Comparison of ENCODE assay signal across 8 mouse cellular contexts in genomic region chr6:149311044-149311443, GRCm38 (mm10). TPM values are rescaled to one million over a fixed set of nuclear protein-coding genes. Genes with fewer than 3 reads are reported as not detected.
A peak's percentile ranks its signal among the peaks of the same experiment; 100 is the strongest.
DNase-seq lines count a peak whose midpoint lies in the region; ATAC-seq and TF ChIP-seq lines count a peak whose summit lies in the region.

No protein-coding gene starts in this region.

- H3K27ac ChIP-seq in kidney, adult 2 months (ENCODE audit: insufficient read depth, low read depth, low read length): peak overlapping the region; percentile 45; the same call in 1 of the 2 replicates
- H3K27ac ChIP-seq in hindbrain, embryonic 15.5 days (replicated peaks): no peak overlapping the region
- no peak overlapping the region for H3K27ac ChIP-seq in midbrain, embryonic 12.5 days (replicated peaks)

- no peak overlapping the region for H3K9ac ChIP-seq in hindbrain, embryonic 15.5 days
- H3K9ac ChIP-seq in midbrain, embryonic 12.5 days (replicated peaks): no peak overlapping the region

- peak overlapping the region; percentile 28; the same call in 1 of the 2 replicates for H3K4me3 ChIP-seq in kidney, adult 2 months (ENCODE audit: insufficient read depth, low read depth, low read length)
- H3K4me3 ChIP-seq in hindbrain, embryonic 15.5 days: peak overlapping the region; percentile 79; the same call in 1 of the 2 replicates
- H3K4me3 ChIP-seq in midbrain, embryonic 12.5 days: no peak overlapping the region; the same call in 1 of the 2 replicates

- peaks cover 9% of the 10 kb centered on the region for H3K4me1 ChIP-seq in kidney, adult 2 months (ENCODE audit: control insufficient read depth, insufficient read depth, low read length)
- peaks cover 21% of the 10 kb centered on the region for H3K4me1 ChIP-seq in hindbrain, embryonic 15.5 days (replicated peaks)
- peaks cover 11% of the 10 kb centered on the region for H3K4me1 ChIP-seq in midbrain, embryonic 12.5 days

- DNase-seq in kidney, adult 2 months: no peak
- DNase-seq in kidney, postnatal 10 days: no peak
- peak; percentile 63 for DNase-seq in c-Kit-negative CD71-positive TER-119-positive erythroid progenitor cells, embryonic 14.5 days (ENCODE audit: low read depth, low spot score)
- no peak for DNase-seq in layer of hippocampus, adult 11-12 months (ENCODE audit: low spot score)
- DNase-seq in cerebellum, adult 11 months: no peak
- DNase-seq in left cerebral cortex, adult 8-10 months (ENCODE audit: low spot score in 2 of 2): no peak

- H3K4me2 ChIP-seq in hindbrain, embryonic 15.5 days: peak overlapping the region; percentile 64
- peak overlapping the region; percentile 58 for H3K4me2 ChIP-seq in midbrain, embryonic 12.5 days (replicated peaks)

- no peak for TF ChIP-seq POLR2A in kidney, adult 2 months (IDR thresholded peaks at IDR 0.05; ENCODE audit: low read depth, low read length)

- H3K9me3 ChIP-seq in hindbrain, embryonic 15.5 days: no peaks in the 10 kb centered on the region
- no peaks in the 10 kb centered on the region; the same call in 1 of the 2 replicates for H3K9me3 ChIP-seq in midbrain, embryonic 12.5 days

- peaks cover 11% of the 10 kb centered on the region for H3K36me3 ChIP-seq in kidney, adult 2 months (ENCODE audit: control insufficient read depth, insufficient read depth, low read length)
- peaks cover 22% of the 10 kb centered on the region for H3K36me3 ChIP-seq in hindbrain, embryonic 15.5 days
- H3K36me3 ChIP-seq in midbrain, embryonic 12.5 days: peaks cover 24% of the 10 kb centered on the region

- TF ChIP-seq CTCF in kidney, adult 2 months (conservative IDR thresholded peaks at IDR 0.05; ENCODE audit: insufficient read depth, insufficient read length, low read depth, low read length): no peak

- WGBS in kidney, adult 2 months: 81% methylated on average over 2 of the region's 2 CpGs
- WGBS in hindbrain, embryonic 15.5 days: 79% methylated on average over 2 of the region's 2 CpGs
- 91% methylated on average over 2 of the region's 2 CpGs for WGBS in midbrain, embryonic 12.5 days

- ATAC-seq in hindbrain, embryonic 15.5 days (ENCODE audit: low FRiP score, low read depth): no peak
- ATAC-seq in midbrain, embryonic 12.5 days (ENCODE audit: low FRiP score, low read depth): no peak

- H3K27me3 ChIP-seq in kidney, adult 2 months (replicated peaks; ENCODE audit: control insufficient read depth, insufficient read depth, low read length): no peaks in the 10 kb centered on the region
- H3K27me3 ChIP-seq in hindbrain, embryonic 15.5 days: no peaks in the 10 kb centered on the region
- H3K27me3 ChIP-seq in midbrain, embryonic 12.5 days: no peaks in the 10 kb centered on the region

RNA-seq across cellular contexts. Expression of gene Resf1, which starts 1.8 kb away (rescaled TPM):
- polyA plus RNA-seq in kidney, adult 2 months (2012; rRNA removed): 9.6 and 11.8 TPM in 2 replicates
- 26.6 and 28.4 TPM in 2 replicates for polyA plus RNA-seq in hindbrain, embryonic 15.5 days (2015; fragmentation: Nextera tagmentation; extraction: Ambion mirVana)
- 41.2 and 48.2 TPM in 2 replicates for polyA plus RNA-seq in midbrain, embryonic 12.5 days (2016; fragmentation: Nextera tagmentation; extraction: Ambion mirVana)
- total RNA-seq in left cerebral cortex, adult 8-10 months (2022): 10 to 100 TPM; 14.6 to 20.4 (median 15.8) TPM
